Mouse (Mus musculus) skeletal muscle tissue, postnatal 0 days (tissue): ENCODE data around the gene Pilrb1. TPM values are rescaled to one million over a fixed set of nuclear protein-coding genes. Genes with fewer than 3 reads are reported as not detected.

Experiments
- polyA plus RNA-seq: library from polyadenylated mRNA; unstranded; fragments of >200 nt; fragmentation: Nextera tagmentation; extraction: Ambion mirVana; gene quantifications from 2 replicates; pipeline ENCODE4 v1.2.1, GENCODE M21; 2015

Gene Pilrb1
- 0.94 and 1.7 TPM in 2 replicates for polyA plus RNA-seq

GRCm38 (mm10) chr5:137857960-137858710, at the start of gene Pilrb1:
Gene Pilrb1 (minus strand): TSS chr5:137858106.

DNA sequence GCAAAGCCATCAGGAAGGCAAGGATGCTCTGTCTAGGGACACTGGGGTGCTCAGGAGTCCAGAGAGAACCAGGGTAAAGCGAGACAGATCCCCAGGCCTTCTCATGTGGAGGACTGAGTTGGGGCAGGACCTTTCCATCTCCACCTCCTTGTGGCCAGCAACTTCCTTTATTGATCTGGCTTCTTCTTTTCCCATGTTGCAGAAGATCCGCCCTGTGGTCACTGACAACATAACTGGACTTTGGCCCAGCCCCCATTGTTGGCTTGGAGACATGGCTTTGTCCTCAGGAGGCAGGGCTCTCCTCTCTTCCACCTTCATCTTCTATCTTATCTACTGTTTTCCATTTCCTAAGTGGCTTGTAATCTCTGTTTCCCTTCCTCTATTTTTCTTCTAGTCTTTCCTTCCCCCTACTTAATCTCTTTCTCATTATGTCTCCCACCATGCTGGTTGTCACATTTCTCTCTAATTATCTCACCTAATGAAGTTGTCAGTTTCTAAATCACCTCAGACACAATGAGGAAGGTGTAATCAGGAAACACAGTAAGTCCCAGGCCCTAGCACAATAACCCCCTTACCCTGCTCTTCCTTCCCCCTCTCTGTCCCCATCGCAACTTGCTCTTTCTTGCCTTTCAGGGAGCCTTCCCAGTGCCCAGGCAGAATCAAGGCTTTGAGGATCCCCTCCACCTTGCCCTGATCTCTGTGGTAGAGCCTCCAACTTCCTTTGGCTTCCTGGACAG, 13.9 kb upstream of the Pilrb1 start, which contains the start of gene Pilrb2:
Pilrb2 (minus strand) TSS at position 172 of the 737 bp plus-strand sequence.

DNA sequence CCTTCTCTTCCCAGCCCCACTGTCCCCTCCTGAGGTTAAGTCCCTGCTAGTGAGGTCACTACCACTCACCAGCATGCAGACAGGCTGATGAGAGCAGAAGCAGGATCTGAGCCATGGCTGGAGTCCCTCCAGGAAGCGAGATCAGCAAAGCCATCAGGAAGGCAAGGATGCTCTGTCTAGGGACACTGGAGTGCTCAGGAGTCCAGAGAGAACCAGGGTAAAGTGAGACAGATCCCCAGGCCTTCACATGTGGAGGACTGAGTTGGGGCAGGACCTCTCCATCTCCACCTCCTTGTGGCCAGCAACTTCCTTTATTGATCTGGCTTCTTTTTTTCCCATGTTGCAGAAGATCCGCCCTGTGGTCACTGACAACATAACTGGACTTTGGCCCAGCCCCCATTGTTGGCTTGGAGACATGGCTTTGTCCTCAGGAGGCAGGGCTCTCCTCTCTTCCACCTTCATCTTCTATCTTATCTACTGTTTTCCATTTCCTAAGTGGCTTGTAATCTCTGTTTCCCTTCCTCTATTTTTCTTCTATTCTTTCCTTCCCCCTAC, 21.9 kb downstream of the Pilrb1 start, which contains the start of gene Pilra:
Pilra (minus strand) TSS at position 316 of the 555 bp plus-strand sequence.

Other genes with a start within 250 kb of the Pilrb1 start
- gene Pcolce, start 244.3 kb downstream of the Pilrb1 start, polyA plus RNA-seq = 237 and 321 TPM in 2 replicates
- 0.21 and 0.44 TPM in 2 replicates for gene Fbxo24, start 229.1 kb downstream of the Pilrb1 start, polyA plus RNA-seq
- 17.9 and 19.9 TPM in 2 replicates for gene Lrch4, start 229.0 kb downstream of the Pilrb1 start, polyA plus RNA-seq
- gene Gm20605, start 228.9 kb downstream of the Pilrb1 start, polyA plus RNA-seq = 3.1 and 4.4 TPM in 2 replicates
- 2.5 and 3.3 TPM in 2 replicates for gene Sap25, start 216.8 kb downstream of the Pilrb1 start, polyA plus RNA-seq
- gene Irs3, start 212.4 kb downstream of the Pilrb1 start, polyA plus RNA-seq = 0.81 and 3.8 TPM in 2 replicates
- gene Agfg2, start 173.4 kb downstream of the Pilrb1 start, polyA plus RNA-seq = 4.1 and 7.5 TPM in 2 replicates
- gene Nyap1, start 116.5 kb downstream of the Pilrb1 start, polyA plus RNA-seq = 0.17 and 0.22 TPM in 2 replicates
- gene Tsc22d4, start 112.4 kb downstream of the Pilrb1 start, polyA plus RNA-seq = 150 and 163 TPM in 2 replicates
- gene Ppp1r35, start 79.3 kb downstream of the Pilrb1 start, polyA plus RNA-seq = 13.6 and 19.4 TPM in 2 replicates
- gene Mepce, start 70.5 kb downstream of the Pilrb1 start, polyA plus RNA-seq = 5.2 and 7.2 TPM in 2 replicates
- 6.5 and 7.4 TPM in 2 replicates for gene Zcwpw1, start 70.3 kb downstream of the Pilrb1 start, polyA plus RNA-seq
- gene Pilra, start 21.8 kb downstream of the Pilrb1 start, polyA plus RNA-seq = 2.2 and 3.2 TPM in 2 replicates
- 4.2 and 4.9 TPM in 2 replicates for gene Pilrb2, start 13.7 kb upstream of the Pilrb1 start, polyA plus RNA-seq
- gene Cyp3a13, start 63.5 kb upstream of the Pilrb1 start, polyA plus RNA-seq = 0.05 and 0.11 TPM in 2 replicates
- gene Gjc3, start 105.0 kb upstream of the Pilrb1 start, polyA plus RNA-seq = 2.6 and 2.8 TPM in 2 replicates
- 0.11 and 0.55 TPM in 2 replicates for gene Azgp1, start 123.4 kb upstream of the Pilrb1 start, polyA plus RNA-seq
- not detected in 2 replicates for gene Smok3a, start 163.2 kb upstream of the Pilrb1 start, polyA plus RNA-seq
- not detected in 2 replicates for gene Smok3b, start 163.3 kb upstream of the Pilrb1 start, polyA plus RNA-seq
- gene Smok3c, start 195.1 kb upstream of the Pilrb1 start, polyA plus RNA-seq = not detected in 2 replicates
- gene Zkscan1, start 227.0 kb upstream of the Pilrb1 start, polyA plus RNA-seq = 5.0 and 5.2 TPM in 2 replicates